Mouse (Mus musculus): ENCODE measurements at regions not wholly inside any gene's neighbourhood (a gene's known extent, or its start where the extent isn't known, plus 50 kb on each side); places are given as distances from the start of the nearest gene placed in this dataset.

DNA sequence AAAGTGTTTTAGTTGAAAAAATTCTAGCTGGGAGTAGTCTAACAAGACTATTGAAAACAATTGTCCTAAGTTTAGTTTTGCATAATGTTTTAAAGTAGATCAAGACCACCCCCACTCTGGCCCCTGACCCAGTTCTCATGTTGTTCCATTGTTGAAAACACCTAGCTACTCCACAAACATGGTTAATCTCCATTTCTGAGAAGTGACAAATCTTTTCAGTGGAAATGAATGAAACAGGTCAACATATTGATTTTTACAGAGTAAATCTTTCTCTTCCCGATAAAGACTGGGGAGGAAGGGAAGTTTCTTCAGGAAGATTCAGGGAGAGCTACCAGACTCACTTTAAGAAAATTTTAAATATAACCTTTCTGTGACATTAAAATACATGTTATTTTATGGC lies 155.0 kb upstream of the Fn1 start:
- Histone ChIP-seq H3K4me1 (ENCODE audit: control insufficient read depth, insufficient read depth, low read length) (no peaks in the 10 kb centered on the region), H3K4me3 (no peak overlapping the region), H3K79me2 (replicated peaks; ENCODE audit: control insufficient read depth, insufficient read depth, low read length) (no peaks in the 10 kb centered on the region), H3K9ac (ENCODE audit: low read depth, low read length) (no peak overlapping the region), H3K27ac (no peak overlapping the region), H3K27me3 (ENCODE audit: control insufficient read depth, insufficient read depth, low read length) (no peaks in the 10 kb centered on the region), H3K36me3 (ENCODE audit: control insufficient read depth, insufficient read depth, low read length) (no peaks in the 10 kb centered on the region)
- DNase-seq: no peak
- intact Hi-C loops (cut with DNase I): no loop called here
- WGBS: 60% methylated on average over 1 of the region's 1 CpGs
- TF ChIP-seq POLR2A (IDR thresholded peaks at IDR 0.05; ENCODE audit: insufficient read depth, low read depth, low read length) (no peak), EP300 (IDR thresholded peaks at IDR 0.05; ENCODE audit: insufficient read depth, low read depth, low read length) (no peak), CTCF (IDR thresholded peaks at IDR 0.05) (no peak)

- DNase-seq: peak in 1 of 2 experiments; percentile 35
- Histone ChIP-seq H3K4me3 (no peak overlapping the region), H3K27me3 (ENCODE audit: control insufficient read depth, insufficient read depth, low read length) (no peaks in the 10 kb centered on the region), H3K79me2 (replicated peaks; ENCODE audit: control insufficient read depth, insufficient read depth, low read length) (no peaks in the 10 kb centered on the region), H3K9ac (ENCODE audit: low read depth, low read length) (no peak overlapping the region), H3K4me1 (ENCODE audit: control insufficient read depth, insufficient read depth, low read length) (no peaks in the 10 kb centered on the region), H3K27ac (no peak overlapping the region), H3K36me3 (ENCODE audit: control insufficient read depth, insufficient read depth, low read length) (no peaks in the 10 kb centered on the region)
- TF ChIP-seq EP300 (IDR thresholded peaks at IDR 0.05; ENCODE audit: insufficient read depth, low read depth, low read length) (no peak), CTCF (IDR thresholded peaks at IDR 0.05) (no peak), POLR2A (IDR thresholded peaks at IDR 0.05; ENCODE audit: insufficient read depth, low read depth, low read length) (no peak)
- 36% methylated on average over 4 of the region's 4 CpGs for WGBS
- intact Hi-C loops (cut with DNase I): no loop called here
Measured at GRCm38 (mm10) chr1:71807586-71807985, 154.6 kb upstream of the Fn1 start.

GRCm38 (mm10) chr1:71801283-71802066 lies 148.5 kb upstream of the Fn1 start:
- no peaks in the 10 kb centered on the region for H3K79me2 ChIP-seq (replicated peaks; ENCODE audit: control insufficient read depth, insufficient read depth, low read length)
- H3K9ac ChIP-seq (ENCODE audit: low read depth, low read length): no peak overlapping the region
- DNase-seq: no peak
- no peaks in the 10 kb centered on the region for H3K27me3 ChIP-seq (ENCODE audit: control insufficient read depth, insufficient read depth, low read length)
- H3K4me1 ChIP-seq (ENCODE audit: control insufficient read depth, insufficient read depth, low read length): peaks cover 2% of the 10 kb centered on the region; the same call in 1 of the 2 replicates
- no peaks in the 10 kb centered on the region for H3K36me3 ChIP-seq (ENCODE audit: control insufficient read depth, insufficient read depth, low read length)
- intact Hi-C loops (cut with DNase I): no loop called here
- TF ChIP-seq EP300 (IDR thresholded peaks at IDR 0.05; ENCODE audit: insufficient read depth, low read depth, low read length): no peak
- TF ChIP-seq POLR2A (IDR thresholded peaks at IDR 0.05; ENCODE audit: insufficient read depth, low read depth, low read length): no peak
- no peak overlapping the region for H3K4me3 ChIP-seq
- 57% methylated on average over 9 of the region's 9 CpGs for WGBS
- no peak overlapping the region for H3K27ac ChIP-seq

- Histone ChIP-seq H3K4me3 (no peak overlapping the region), H3K27ac (no peak overlapping the region)
Measured at GRCm38 (mm10) chr1:71800581-71800980, 147.6 kb upstream of the Fn1 start.

GRCm38 (mm10) chr1:71798636-71799035 lies 145.6 kb upstream of the Fn1 start:
- no peak overlapping the region for H3K27ac ChIP-seq
- DNase-seq: no peak
- H3K79me2 ChIP-seq (replicated peaks; ENCODE audit: control insufficient read depth, insufficient read depth, low read length): no peaks in the 10 kb centered on the region
- 47% methylated on average over 9 of the region's 9 CpGs for WGBS
- H3K36me3 ChIP-seq (ENCODE audit: control insufficient read depth, insufficient read depth, low read length): no peaks in the 10 kb centered on the region
- no peaks in the 10 kb centered on the region for H3K27me3 ChIP-seq (ENCODE audit: control insufficient read depth, insufficient read depth, low read length)
- H3K9ac ChIP-seq (ENCODE audit: low read depth, low read length): no peak overlapping the region
- TF ChIP-seq CTCF (IDR thresholded peaks at IDR 0.05) (no peak), POLR2A (IDR thresholded peaks at IDR 0.05; ENCODE audit: insufficient read depth, low read depth, low read length) (no peak), EP300 (IDR thresholded peaks at IDR 0.05; ENCODE audit: insufficient read depth, low read depth, low read length) (no peak)
- H3K4me1 ChIP-seq (ENCODE audit: control insufficient read depth, insufficient read depth, low read length): peaks cover 2% of the 10 kb centered on the region; the same call in 1 of the 2 replicates
- intact Hi-C loops (cut with DNase I): no loop called here
- H3K4me3 ChIP-seq: no peak overlapping the region

More at GRCm38 (mm10) chr1:71800581-71800980, 147.6 kb upstream of the Fn1 start:
- no peak for DNase-seq
- H3K27me3 ChIP-seq (ENCODE audit: control insufficient read depth, insufficient read depth, low read length): no peaks in the 10 kb centered on the region
- no peaks in the 10 kb centered on the region for H3K36me3 ChIP-seq (ENCODE audit: control insufficient read depth, insufficient read depth, low read length)
- no peak overlapping the region for H3K9ac ChIP-seq (ENCODE audit: low read depth, low read length)
- intact Hi-C loops (cut with DNase I): no loop called here
- H3K79me2 ChIP-seq (replicated peaks; ENCODE audit: control insufficient read depth, insufficient read depth, low read length): no peaks in the 10 kb centered on the region
- 36% methylated on average over 2 of the region's 2 CpGs for WGBS
- peaks cover 2% of the 10 kb centered on the region; the same call in 1 of the 2 replicates for H3K4me1 ChIP-seq (ENCODE audit: control insufficient read depth, insufficient read depth, low read length)
- no peak for TF ChIP-seq POLR2A (IDR thresholded peaks at IDR 0.05; ENCODE audit: insufficient read depth, low read depth, low read length)
- no peak for TF ChIP-seq EP300 (IDR thresholded peaks at IDR 0.05; ENCODE audit: insufficient read depth, low read depth, low read length)
- TF ChIP-seq CTCF (IDR thresholded peaks at IDR 0.05): no peak

- no peaks in the 10 kb centered on the region for H3K79me2 ChIP-seq (replicated peaks; ENCODE audit: control insufficient read depth, insufficient read depth, low read length)
- WGBS: 51% methylated on average over 1 of the region's 1 CpGs
- H3K27ac ChIP-seq: no peak overlapping the region
- H3K36me3 ChIP-seq (ENCODE audit: control insufficient read depth, insufficient read depth, low read length): no peaks in the 10 kb centered on the region
- no peak overlapping the region for H3K9ac ChIP-seq (ENCODE audit: low read depth, low read length)
- no peaks in the 10 kb centered on the region for H3K4me1 ChIP-seq (ENCODE audit: control insufficient read depth, insufficient read depth, low read length)
- no peaks in the 10 kb centered on the region for H3K27me3 ChIP-seq (ENCODE audit: control insufficient read depth, insufficient read depth, low read length)
- TF ChIP-seq EP300 (IDR thresholded peaks at IDR 0.05; ENCODE audit: insufficient read depth, low read depth, low read length): no peak
- TF ChIP-seq CTCF (IDR thresholded peaks at IDR 0.05): no peak
- no peak for TF ChIP-seq POLR2A (IDR thresholded peaks at IDR 0.05; ENCODE audit: insufficient read depth, low read depth, low read length)
- H3K4me3 ChIP-seq: no peak overlapping the region
- no peak for DNase-seq
- intact Hi-C loops (cut with DNase I): no loop called here
Measured at GRCm38 (mm10) chr1:71788408-71788807, 135.4 kb upstream of the Fn1 start.
